Comparison of ENCODE assay signal across 8 mouse cellular contexts in genomic region chr2:3418883-3419431, GRCm38 (mm10). TPM values are rescaled to one million over a fixed set of nuclear protein-coding genes. Genes with fewer than 3 reads are reported as not detected.
DNase-seq lines count a peak whose midpoint lies in the region; ATAC-seq and TF ChIP-seq lines count a peak whose summit lies in the region.

No protein-coding gene starts in this region.

- H3K27ac ChIP-seq in bone marrow, adult 2 months (ENCODE audit: control insufficient read depth, insufficient read depth, low read depth, low read length, poor library complexity), result no peak overlapping the region
- H3K27ac ChIP-seq in embryonic facial prominence, embryonic 15.5 days (replicated peaks), result no peak overlapping the region
- no peak overlapping the region for H3K27ac ChIP-seq in heart, embryonic 10.5 days
- H3K27ac ChIP-seq in kidney, embryonic 15.5 days, result no peak overlapping the region

- peak; percentile 92 for ATAC-seq in embryonic facial prominence, embryonic 15.5 days (ENCODE audit: insufficient number of reproducible peaks, low FRiP score, low TSS enrichment, low read depth)
- ATAC-seq in kidney, embryonic 15.5 days (replicated peaks; ENCODE audit: low FRiP score), result peak; percentile 96
- ATAC-seq in monocyte, adult 5-6 weeks (replicated peaks; ENCODE audit: insufficient number of reproducible peaks, low FRiP score, low TSS enrichment, poor library complexity, severe bottlenecking), result peak; percentile 81

- H3K27me3 ChIP-seq in embryonic facial prominence, embryonic 15.5 days, result 0 out of 2 replicates have a peak, but pooled peaks cover 3% of the 10 kb centered on the region
- H3K27me3 ChIP-seq in heart, embryonic 10.5 days (ENCODE audit: insufficient read depth, poor library complexity, severe bottlenecking), result peaks cover 9% of the 10 kb centered on the region; the same call in 1 of the 2 replicates
- peaks cover 25% of the 10 kb centered on the region for H3K27me3 ChIP-seq in kidney, embryonic 15.5 days

- DNase-seq in 416B (ENCODE audit: low read depth) (peak; percentile 91), liver (peak; percentile 93)
- peak; percentile 97 for DNase-seq in heart, embryonic 10.5 days (ENCODE audit: low spot score)
- peak; percentile 91 to 94 for DNase-seq in spleen, postnatal 4 days (ENCODE audit: low spot score in 2 of 2)

- no peaks in the 10 kb centered on the region for H3K9me3 ChIP-seq in embryonic facial prominence, embryonic 15.5 days (replicated peaks)
- no peaks in the 10 kb centered on the region for H3K9me3 ChIP-seq in heart, embryonic 10.5 days
- no peaks in the 10 kb centered on the region for H3K9me3 ChIP-seq in kidney, embryonic 15.5 days (replicated peaks)

- H3K4me3 ChIP-seq in bone marrow, adult 2 months (replicated peaks; ENCODE audit: control insufficient read depth, low read depth, low read length), result peak overlapping the region; percentile 77
- peak overlapping the region; percentile 58 for H3K4me3 ChIP-seq in embryonic facial prominence, embryonic 15.5 days (replicated peaks)
- H3K4me3 ChIP-seq in heart, embryonic 10.5 days, result peak overlapping the region; percentile 64
- peak overlapping the region; percentile 54 for H3K4me3 ChIP-seq in kidney, embryonic 15.5 days (replicated peaks)

- H3K36me3 ChIP-seq in embryonic facial prominence, embryonic 15.5 days, result no peaks in the 10 kb centered on the region
- H3K36me3 ChIP-seq in heart, embryonic 10.5 days, result no peaks in the 10 kb centered on the region
- no peaks in the 10 kb centered on the region for H3K36me3 ChIP-seq in kidney, embryonic 15.5 days

- under 1% methylated on average over 38 of the region's 38 CpGs for WGBS in bone marrow, adult 2 months
- 2% methylated on average over 38 of the region's 38 CpGs for WGBS in embryonic facial prominence, embryonic 15.5 days
- 3% methylated on average over 38 of the region's 38 CpGs for WGBS in heart, embryonic 10.5 days
- WGBS in kidney, embryonic 15.5 days, result 1% methylated on average over 38 of the region's 38 CpGs

- peak; percentile 18; the same call in 1 of the 2 replicates for TF ChIP-seq POLR2A in bone marrow, adult 2 months (IDR thresholded peaks at IDR 0.05; ENCODE audit: borderline replicate concordance, control insufficient read depth, low read depth, low read length)

- H3K4me2 ChIP-seq in embryonic facial prominence, embryonic 15.5 days (replicated peaks), result peak overlapping the region; percentile 71
- peak overlapping the region; percentile 73 for H3K4me2 ChIP-seq in kidney, embryonic 15.5 days

- H3K4me1 ChIP-seq in bone marrow, adult 2 months (ENCODE audit: control insufficient read depth, insufficient read depth, low read length), result no peaks in the 10 kb centered on the region; the same call in 1 of the 2 replicates
- H3K4me1 ChIP-seq in embryonic facial prominence, embryonic 15.5 days, result peaks cover 9% of the 10 kb centered on the region
- H3K4me1 ChIP-seq in heart, embryonic 10.5 days, result no peaks in the 10 kb centered on the region
- peaks cover 3% of the 10 kb centered on the region for H3K4me1 ChIP-seq in kidney, embryonic 15.5 days

- no peak for TF ChIP-seq CTCF in bone marrow, adult 2 months (IDR thresholded peaks at IDR 0.05; ENCODE audit: control insufficient read depth, insufficient read depth, low read length)

- H3K9ac ChIP-seq in embryonic facial prominence, embryonic 15.5 days, result peak overlapping the region; percentile 2; the same call in 1 of the 2 replicates
- 0 out of 2 replicates have a peak overlapping the region, but pooled peaks have one; percentile 8 for H3K9ac ChIP-seq in kidney, embryonic 15.5 days

RNA-seq across cellular contexts. Expression of gene Meig1, which starts 3.5 kb away (rescaled TPM):
- not detected in 2 replicates for polyA plus RNA-seq in bone marrow, adult 2 months (2011; ENCODE audit: insufficient read depth, insufficient read length, low replicate concordance, missing spikeins)
- polyA plus RNA-seq in embryonic facial prominence, embryonic 15.5 days (2015; fragmentation: Nextera tagmentation; extraction: Ambion mirVana), result 27.9 and 54.5 TPM in 2 replicates
- not detected in 2 replicates for polyA plus RNA-seq in heart, embryonic 10.5 days (2016; fragmentation: Nextera tagmentation; extraction: Ambion mirVana)
- not detected in 2 replicates for polyA plus RNA-seq in kidney, embryonic 15.5 days (2015; fragmentation: Nextera tagmentation; extraction: Ambion mirVana)
- 2.1 to 6.9 TPM in 2 of 3 replicates, not detected in the other for total RNA-seq in monocyte, adult 5-6 weeks (2017)

RNA-seq across cellular contexts. Expression of gene Dclre1c, which starts 5.0 kb away (rescaled TPM):
- 7.1 and 8.6 TPM in 2 replicates for polyA plus RNA-seq in bone marrow, adult 2 months (2011; ENCODE audit: insufficient read depth, insufficient read length, low replicate concordance, missing spikeins)
- polyA plus RNA-seq in embryonic facial prominence, embryonic 15.5 days (2015; fragmentation: Nextera tagmentation; extraction: Ambion mirVana), result 7.7 and 9.4 TPM in 2 replicates
- 6.3 and 6.7 TPM in 2 replicates for polyA plus RNA-seq in heart, embryonic 10.5 days (2016; fragmentation: Nextera tagmentation; extraction: Ambion mirVana)
- 6.5 and 6.9 TPM in 2 replicates for polyA plus RNA-seq in kidney, embryonic 15.5 days (2015; fragmentation: Nextera tagmentation; extraction: Ambion mirVana)
- total RNA-seq in monocyte, adult 5-6 weeks (2017), result 18.0 to 38.5 TPM (median 22.6 TPM) in 3 replicates

RNA-seq across cellular contexts. Expression of gene Olah, which starts 21.9 kb away (rescaled TPM):
- not detected in 2 replicates for polyA plus RNA-seq in bone marrow, adult 2 months (2011; ENCODE audit: insufficient read depth, insufficient read length, low replicate concordance, missing spikeins)
- 0.15 TPM in 1 of 2 replicates, not detected in the other for polyA plus RNA-seq in embryonic facial prominence, embryonic 15.5 days (2015; fragmentation: Nextera tagmentation; extraction: Ambion mirVana)
- not detected in 2 replicates for polyA plus RNA-seq in heart, embryonic 10.5 days (2016; fragmentation: Nextera tagmentation; extraction: Ambion mirVana)
- not detected in 2 replicates for polyA plus RNA-seq in kidney, embryonic 15.5 days (2015; fragmentation: Nextera tagmentation; extraction: Ambion mirVana)
- total RNA-seq in monocyte, adult 5-6 weeks (2017), result not detected in 3 replicates

RNA-seq across cellular contexts. Expression of gene Suv39h2, which starts 55.9 kb away (rescaled TPM):
- polyA plus RNA-seq in bone marrow, adult 2 months (2011; ENCODE audit: insufficient read depth, insufficient read length, low replicate concordance, missing spikeins), result 3.4 and 4.4 TPM in 2 replicates
- 11.4 and 12.1 TPM in 2 replicates for polyA plus RNA-seq in embryonic facial prominence, embryonic 15.5 days (2015; fragmentation: Nextera tagmentation; extraction: Ambion mirVana)
- polyA plus RNA-seq in heart, embryonic 10.5 days (2016; fragmentation: Nextera tagmentation; extraction: Ambion mirVana), result 12.7 and 20.0 TPM in 2 replicates
- 18.5 and 21.5 TPM in 2 replicates for polyA plus RNA-seq in kidney, embryonic 15.5 days (2015; fragmentation: Nextera tagmentation; extraction: Ambion mirVana)
- 0.11 to 4.4 TPM (median 0.87 TPM) in 3 replicates for total RNA-seq in monocyte, adult 5-6 weeks (2017)

Comparison
In these comparisons a context has a peak if more than half of its experiments do, and no peak if none do; other contexts are left out.
1. RNA of gene Meig1, which starts 3.5 kb away (polyA plus RNA-seq): 27.9 to 54.5 TPM in embryonic facial prominence, embryonic 15.5 days; not detected in bone marrow, adult 2 months, not detected in heart, embryonic 10.5 days and not detected in kidney, embryonic 15.5 days; every median in the first group is over 10 times any median in the second.
2. Peak in every context shown above with its lines, with median percentiles within 50 percentile points of each other: DNase-seq, H3K4me3 ChIP-seq and ATAC-seq.